Mouse (Mus musculus) liver, embryonic 16.5 days (tissue): ENCODE results near the gene Nkx1-1. TPM values are rescaled to one million over a fixed set of nuclear protein-coding genes. Genes with fewer than 3 reads are reported as not detected.

Experiments
- ATAC-seq: fragments of 200-750 bp; cut with Nextera tagmentation; 2 replicates; pipeline ENCODE4 v1.8.0; 2017; ENCODE audit warnings: low read depth, mild to moderate bottlenecking, moderate number of reproducible peaks, moderate library complexity
- H3K27ac ChIP-seq: fragments of 300-500 bp; sonication (generic); 2 replicates; pipeline ENCODE4 v1.5.1; 2014; ENCODE audit warnings: mild to moderate bottlenecking, low read length
- H3K27me3 ChIP-seq: fragments of 300-500 bp; sonication (generic); 2 replicates; pipeline ENCODE4 v1.6.1; 2014; ENCODE audit warnings: low read depth, low read length, mixed read lengths; ENCODE audit not compliant: control insufficient read depth, insufficient read depth
- H3K36me3 ChIP-seq: fragments of 300-500 bp; sonication (generic); 2 replicates; pipeline ENCODE4 v1.6.1; 2014; ENCODE audit warnings: mild to moderate bottlenecking; ENCODE audit not compliant: control insufficient read depth, insufficient read depth
- H3K4me1 ChIP-seq: fragments of 300-500 bp; sonication (generic); 2 replicates; pipeline ENCODE4 v1.6.1; 2014; ENCODE audit warnings: low read depth, low read length, mixed read lengths; ENCODE audit not compliant: control insufficient read depth
- H3K4me2 ChIP-seq: fragments of 300-500 bp; sonication (generic); 2 replicates; pipeline ENCODE4 v1.6.1; 2014; ENCODE audit warnings: low read depth, low read length, mixed read lengths
- H3K4me3 ChIP-seq: fragments of 300-500 bp; sonication (generic); 2 replicates; pipeline ENCODE4 v1.5.1; 2014; ENCODE audit warnings: low read depth, mild to moderate bottlenecking, low read length
- H3K9ac ChIP-seq: fragments of 300-500 bp; sonication (generic); 2 replicates; pipeline ENCODE4 v1.6.1; 2014; ENCODE audit warnings: low read depth, low read length
- H3K9me3 ChIP-seq: fragments of 300-500 bp; sonication (generic); replicated peaks from 2 replicates; pipeline ENCODE4 v1.6.1; 2016; ENCODE audit warnings: low read length; ENCODE audit not compliant: control insufficient read depth
- WGBS: fragments of 180-500 bp; shearing (Covaris S2); extraction: QIAGEN DNeasy Blood & Tissue Kit; methylation state at CpG from one replicate; pipeline ENCODE4 v1.1.7; 2014; ENCODE audit not compliant: insufficient replicate concordance; 5-methylcytosine and 5-hydroxymethylcytosine counted together
- polyA plus RNA-seq: library from polyadenylated mRNA; unstranded; fragments of >200 nt; fragmentation: Nextera tagmentation; extraction: Ambion mirVana; gene quantifications from 2 replicates; pipeline ENCODE4 v1.2.1, GENCODE M21; 2015

The Nkx1-1 gene
- not detected in 2 replicates for polyA plus RNA-seq

DNA sequence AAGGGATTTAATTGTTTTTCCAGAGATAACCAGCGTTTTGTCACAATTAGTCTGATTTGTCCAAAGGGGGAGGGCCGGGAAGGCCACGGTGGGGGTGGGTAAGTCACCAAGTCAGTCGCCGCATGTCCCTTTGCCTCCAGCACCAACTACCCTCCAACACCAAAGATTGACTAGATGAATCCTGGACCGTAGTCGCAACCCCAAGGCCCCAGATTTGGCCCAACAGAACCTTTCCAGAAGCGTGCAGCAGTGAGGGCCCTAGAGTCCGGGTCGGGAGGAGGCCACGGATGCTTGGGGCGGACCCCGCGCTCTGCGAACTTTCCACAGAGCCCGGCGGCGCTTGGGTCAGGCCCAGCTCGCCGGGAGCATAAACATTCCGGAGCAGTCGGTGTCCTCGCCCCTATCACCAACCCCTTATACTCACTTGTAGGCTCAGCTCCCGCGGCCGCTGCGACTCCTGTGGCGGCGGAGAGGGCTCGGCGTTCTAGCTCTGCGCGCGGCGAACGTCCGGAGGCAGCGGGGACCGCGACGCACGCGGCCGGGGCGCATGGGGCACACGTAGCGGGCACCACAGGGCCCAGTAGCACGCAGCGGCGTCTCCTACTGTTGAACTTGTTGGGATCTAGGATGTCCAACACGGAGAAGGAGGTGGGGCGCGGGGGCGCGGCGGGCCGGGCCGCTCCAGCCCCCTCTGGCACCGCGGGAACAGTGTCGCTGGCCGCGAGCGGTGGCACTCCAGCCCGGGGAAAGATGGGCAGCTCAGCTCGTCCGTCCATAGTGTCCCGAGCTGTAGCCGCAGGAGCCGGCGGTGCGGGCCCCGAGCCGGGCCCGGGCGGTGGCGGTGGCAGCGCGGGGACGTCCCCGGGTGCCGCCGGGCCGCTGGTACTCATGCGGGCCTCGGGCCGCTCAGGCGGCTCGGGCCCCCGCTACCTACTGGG, at the start of gene Nkx1-1:
TSS of gene Nkx1-1 (minus strand) at position 776 of the 938 bp plus-strand sequence.
- under 1% methylated on average over 89 of the region's 90 CpGs for WGBS
- H3K9me3 ChIP-seq, result no peaks in the 10 kb centered on the region
- H3K4me2 ChIP-seq, result peak within 1 kb of the TSS; percentile 25; the same call in 1 of the 2 replicates
- ATAC-seq, result no peak
- H3K4me1 ChIP-seq, result peaks cover 5% of the 10 kb centered on the region
- H3K27me3 ChIP-seq, result peaks cover 96% of the 10 kb centered on the region
- no peak within 1 kb of the TSS for H3K9ac ChIP-seq
- H3K36me3 ChIP-seq, result no peaks in the 10 kb centered on the region
- H3K27ac ChIP-seq, result no peak within 1 kb of the TSS
- peak within 1 kb of the TSS; percentile 18; the same call in 1 of the 2 replicates for H3K4me3 ChIP-seq

- no peak overlapping the region for H3K4me2 ChIP-seq
- no peak overlapping the region for H3K4me3 ChIP-seq
- H3K27me3 ChIP-seq, result no peaks in the 10 kb centered on the region
- WGBS, result 28% methylated on average over 7 of the region's 7 CpGs
- no peak for ATAC-seq
- no peaks in the 10 kb centered on the region for H3K36me3 ChIP-seq
- no peak overlapping the region for H3K9ac ChIP-seq
- no peak overlapping the region for H3K27ac ChIP-seq
- H3K9me3 ChIP-seq, result no peaks in the 10 kb centered on the region
- no peaks in the 10 kb centered on the region for H3K4me1 ChIP-seq
Observed at GRCm38 (mm10) chr5:33481318-33481685, 47.5 kb upstream of the Nkx1-1 start.

GRCm38 (mm10) chr5:33480582-33481317, 47.0 kb upstream of the Nkx1-1 start:
- no peaks in the 10 kb centered on the region for H3K27me3 ChIP-seq
- no peaks in the 10 kb centered on the region for H3K4me1 ChIP-seq
- no peak for ATAC-seq
- H3K27ac ChIP-seq, result no peak overlapping the region
- H3K4me3 ChIP-seq, result no peak overlapping the region
- H3K9me3 ChIP-seq, result no peaks in the 10 kb centered on the region
- H3K4me2 ChIP-seq, result no peak overlapping the region
- H3K36me3 ChIP-seq, result no peaks in the 10 kb centered on the region
- no peak overlapping the region for H3K9ac ChIP-seq
- WGBS, result 56% methylated on average over 26 of the region's 26 CpGs

DNA sequence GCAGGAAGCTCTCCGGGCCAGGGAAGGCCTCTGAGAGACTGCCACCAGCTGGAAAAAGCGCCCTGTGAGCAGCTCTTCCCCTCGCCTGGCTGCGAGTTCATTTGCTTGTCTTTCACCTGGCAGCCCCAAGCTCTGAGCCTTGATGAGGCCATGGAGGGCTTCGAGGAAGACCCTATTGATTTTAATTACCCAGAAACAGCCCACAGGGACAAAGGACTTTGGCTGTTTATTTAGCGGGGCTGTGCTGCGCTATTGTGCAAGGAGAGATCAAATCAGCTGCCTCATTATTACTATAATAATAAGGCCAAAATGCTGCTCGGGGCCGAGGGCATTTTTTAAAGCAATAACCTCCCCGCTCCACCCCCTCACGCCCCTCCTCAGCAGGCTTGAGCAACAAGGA, 31.7 kb upstream of the Nkx1-1 start:
- H3K27me3 ChIP-seq, result no peaks in the 10 kb centered on the region
- H3K27ac ChIP-seq, result no peak overlapping the region
- no peaks in the 10 kb centered on the region for H3K4me1 ChIP-seq
- no peaks in the 10 kb centered on the region for H3K9me3 ChIP-seq
- H3K9ac ChIP-seq, result no peak overlapping the region
- no peak overlapping the region for H3K4me2 ChIP-seq
- H3K4me3 ChIP-seq, result no peak overlapping the region
- H3K36me3 ChIP-seq, result no peaks in the 10 kb centered on the region
- 48% methylated on average over 11 of the region's 11 CpGs for WGBS
- ATAC-seq, result no peak

- Histone ChIP-seq H3K4me3 (no peak overlapping the region), H3K27me3 (no peaks in the 10 kb centered on the region), H3K27ac (no peak overlapping the region), H3K4me2 (no peak overlapping the region), H3K9me3 (no peaks in the 10 kb centered on the region), H3K9ac (no peak overlapping the region), H3K36me3 (no peaks in the 10 kb centered on the region), H3K4me1 (no peaks in the 10 kb centered on the region)
- no peak for ATAC-seq
- WGBS, result 55% methylated on average over 7 of the region's 7 CpGs
Observed at GRCm38 (mm10) chr5:33464390-33464789, 30.6 kb upstream of the Nkx1-1 start.

- H3K4me3 ChIP-seq, result no peak overlapping the region
- H3K27ac ChIP-seq, result no peak overlapping the region
- H3K36me3 ChIP-seq, result no peaks in the 10 kb centered on the region
- H3K27me3 ChIP-seq, result no peaks in the 10 kb centered on the region
- no peak overlapping the region for H3K4me2 ChIP-seq
- H3K9ac ChIP-seq, result no peak overlapping the region
- WGBS, result 37% methylated on average over 2 of the region's 2 CpGs
- no peaks in the 10 kb centered on the region for H3K4me1 ChIP-seq
- H3K9me3 ChIP-seq, result no peaks in the 10 kb centered on the region
- ATAC-seq, result no peak
Observed at GRCm38 (mm10) chr5:33459111-33459510, 25.3 kb upstream of the Nkx1-1 start.

DNA sequence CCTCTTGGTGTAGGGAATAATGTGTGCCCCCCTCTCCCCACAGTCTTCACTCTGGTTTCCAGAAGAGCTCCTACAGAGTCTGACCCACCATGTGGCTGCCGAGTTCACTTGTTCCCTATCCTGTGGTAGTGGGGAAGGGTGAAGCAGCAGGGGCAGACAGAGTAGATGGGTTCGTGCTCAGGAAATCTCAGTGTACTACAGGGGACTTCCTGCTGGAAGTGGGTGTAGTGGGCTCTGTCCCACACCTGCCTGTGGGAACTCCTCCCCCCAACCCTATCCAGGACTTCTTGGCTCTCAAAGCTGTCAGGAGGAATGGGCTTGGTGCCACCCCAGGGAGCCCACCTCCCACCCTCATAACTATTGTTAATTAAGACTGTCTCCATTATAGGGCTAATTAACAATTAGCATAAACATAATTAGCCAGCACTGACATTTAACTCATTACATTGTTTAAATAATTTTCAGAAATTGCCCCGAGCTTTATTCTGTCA, 24.4 kb upstream of the Nkx1-1 start:
- H3K36me3 ChIP-seq, result no peaks in the 10 kb centered on the region
- WGBS, result 37% methylated on average over 3 of the region's 3 CpGs

GRCm38 (mm10) chr5:33455737-33456136, 22.0 kb upstream of the Nkx1-1 start:
- Histone ChIP-seq H3K27ac (no peak overlapping the region), H3K4me3 (no peak overlapping the region), H3K4me1 (no peaks in the 10 kb centered on the region), H3K4me2 (no peak overlapping the region), H3K9me3 (no peaks in the 10 kb centered on the region), H3K27me3 (no peaks in the 10 kb centered on the region), H3K36me3 (no peaks in the 10 kb centered on the region), H3K9ac (no peak overlapping the region)
- no peak for ATAC-seq
- whole genome bisulfite sequencing, result 33% methylated on average over 8 of the region's 8 CpGs

More for the DNA sequence above, 24.4 kb upstream of the Nkx1-1 start:
- Histone ChIP-seq H3K27ac (no peak overlapping the region), H3K4me1 (no peaks in the 10 kb centered on the region), H3K4me2 (no peak overlapping the region), H3K4me3 (no peak overlapping the region), H3K27me3 (no peaks in the 10 kb centered on the region), H3K9me3 (no peaks in the 10 kb centered on the region), H3K9ac (no peak overlapping the region)
- ATAC-seq, result no peak
